Mouse (Mus musculus): ENCODE data around the gene Ston2. TPM values are rescaled to one million over a fixed set of nuclear protein-coding genes. Genes with fewer than 3 reads are reported as not detected.
A peak's percentile ranks its signal among the peaks of the same experiment; 100 is the strongest.
"Not testable (repeated sequence)": the region's sequence is repeated elsewhere in the genome, so short reads cannot be mapped to it uniquely, and the experiment has no call there.

Ston2 gene
- polyA plus RNA-seq, 1 experiment from 2014 or later = 11.1 TPM

GRCm38 (mm10) chr12:91765054-91765453 lies 23.1 kb downstream of the Ston2 start:
- Histone ChIP-seq H3K36me3 (no peaks in the 10 kb centered on the region), H3K4me3 (no peak overlapping the region), H3K4me2 (no peak overlapping the region), H3K27me3 (no peaks in the 10 kb centered on the region), H3K9me3 (no peaks in the 10 kb centered on the region), H3K9ac (no peak overlapping the region), H3K27ac (peak overlapping the region; percentile 48), H3K4me1 (peaks cover 34% of the 10 kb centered on the region)
- ATAC-seq (ENCODE audit: borderline replicate concordance, extremely low read depth, low FRiP score, low TSS enrichment) = no peak
- WGBS = 10% methylated on average over 2 of the region's 2 CpGs

GRCm38 (mm10) chr12:91764471-91764870 lies 23.7 kb downstream of the Ston2 start:
- WGBS = 40% methylated on average over 2 of the region's 2 CpGs
- no peak overlapping the region for H3K4me3 ChIP-seq
- no peak overlapping the region for H3K9ac ChIP-seq
- no peak overlapping the region for H3K4me2 ChIP-seq
- H3K9me3 ChIP-seq = no peaks in the 10 kb centered on the region
- 0 out of 2 replicates have a peak overlapping the region, but pooled peaks have one; percentile 48 for H3K27ac ChIP-seq
- no peaks in the 10 kb centered on the region for H3K27me3 ChIP-seq
- ATAC-seq (ENCODE audit: borderline replicate concordance, extremely low read depth, low FRiP score, low TSS enrichment) = 0 out of 2 replicates have a peak, but pooled peaks have one; percentile 27
- no peaks in the 10 kb centered on the region for H3K36me3 ChIP-seq
- peaks cover 32% of the 10 kb centered on the region for H3K4me1 ChIP-seq

GRCm38 (mm10) chr12:91759836-91760235 lies 28.4 kb downstream of the Ston2 start:
- H3K27me3 ChIP-seq = no peaks in the 10 kb centered on the region
- ATAC-seq (ENCODE audit: borderline replicate concordance, extremely low read depth, low FRiP score, low TSS enrichment) = no peak
- no peak overlapping the region for H3K4me3 ChIP-seq
- WGBS = 57% methylated on average over 3 of the region's 3 CpGs
- H3K36me3 ChIP-seq = no peaks in the 10 kb centered on the region
- H3K4me1 ChIP-seq = peaks cover 16% of the 10 kb centered on the region
- H3K4me2 ChIP-seq = no peak overlapping the region
- H3K9me3 ChIP-seq = no peaks in the 10 kb centered on the region
- no peak overlapping the region for H3K9ac ChIP-seq
- H3K27ac ChIP-seq = no peak overlapping the region

GRCm38 (mm10) chr12:91757854-91758562 lies 30.2 kb downstream of the Ston2 start:
- Histone ChIP-seq H3K4me2 (no peak overlapping the region), H3K27ac (no peak overlapping the region), H3K4me1 (0 out of 2 replicates have a peak, but pooled peaks cover 6% of the 10 kb centered on the region), H3K4me3 (no peak overlapping the region), H3K36me3 (no peaks in the 10 kb centered on the region), H3K9me3 (no peaks in the 10 kb centered on the region), H3K27me3 (no peaks in the 10 kb centered on the region), H3K9ac (no peak overlapping the region)
- ATAC-seq (ENCODE audit: borderline replicate concordance, extremely low read depth, low FRiP score, low TSS enrichment) = no peak
- 79% methylated on average over 13 of the region's 13 CpGs for WGBS

- no peak overlapping the region for H3K4me3 ChIP-seq
- no peak overlapping the region for H3K4me2 ChIP-seq
- no peaks in the 10 kb centered on the region for H3K27me3 ChIP-seq
- peak; percentile 77; the same call in 1 of the 2 replicates for ATAC-seq (ENCODE audit: borderline replicate concordance, extremely low read depth, low FRiP score, low TSS enrichment)
- H3K9ac ChIP-seq = no peak overlapping the region
- H3K9me3 ChIP-seq = no peaks in the 10 kb centered on the region
- no peaks in the 10 kb centered on the region for H3K36me3 ChIP-seq
- H3K27ac ChIP-seq = no peak overlapping the region
- WGBS = 29% methylated on average over 4 of the region's 5 CpGs
- 0 out of 2 replicates have a peak, but pooled peaks cover 6% of the 10 kb centered on the region for H3K4me1 ChIP-seq
These were observed 31.5 kb downstream of the Ston2 start for GRCm38 (mm10) chr12:91756562-91757166.

GRCm38 (mm10) chr12:91754606-91755005 lies 33.6 kb downstream of the Ston2 start:
- Histone ChIP-seq H3K4me1 (0 out of 2 replicates have a peak, but pooled peaks cover 6% of the 10 kb centered on the region), H3K9ac (no peak overlapping the region)
- ATAC-seq (ENCODE audit: borderline replicate concordance, extremely low read depth, low FRiP score, low TSS enrichment) = no peak

GRCm38 (mm10) chr12:91752711-91753110 lies 35.5 kb downstream of the Ston2 start:
- Histone ChIP-seq H3K36me3 (no peaks in the 10 kb centered on the region), H3K27ac (no peak overlapping the region), H3K4me1 (0 out of 2 replicates have a peak, but pooled peaks cover 6% of the 10 kb centered on the region), H3K27me3 (no peaks in the 10 kb centered on the region), H3K4me3 (no peak overlapping the region), H3K4me2 (no peak overlapping the region), H3K9me3 (no peaks in the 10 kb centered on the region), H3K9ac (no peak overlapping the region)
- no peak for ATAC-seq (ENCODE audit: borderline replicate concordance, extremely low read depth, low FRiP score, low TSS enrichment)
- 82% methylated on average over 5 of the region's 5 CpGs for WGBS

More at GRCm38 (mm10) chr12:91754606-91755005, 33.6 kb downstream of the Ston2 start:
- Histone ChIP-seq H3K27me3 (no peaks in the 10 kb centered on the region), H3K9me3 (no peaks in the 10 kb centered on the region), H3K4me3 (no peak overlapping the region), H3K4me2 (no peak overlapping the region), H3K27ac (no peak overlapping the region), H3K36me3 (no peaks in the 10 kb centered on the region)
- WGBS = 60% methylated on average over 6 of the region's 6 CpGs

GRCm38 (mm10) chr12:91751893-91752597 lies 36.1 kb downstream of the Ston2 start:
- H3K36me3 ChIP-seq = no peaks in the 10 kb centered on the region
- 83% methylated on average over 13 of the region's 13 CpGs for WGBS
- H3K27ac ChIP-seq = no peak overlapping the region
- no peak overlapping the region for H3K4me3 ChIP-seq
- H3K9ac ChIP-seq = no peak overlapping the region
- no peaks in the 10 kb centered on the region for H3K27me3 ChIP-seq
- no peaks in the 10 kb centered on the region for H3K9me3 ChIP-seq
- H3K4me1 ChIP-seq = 0 out of 2 replicates have a peak, but pooled peaks cover 4% of the 10 kb centered on the region
- no peak for ATAC-seq (ENCODE audit: borderline replicate concordance, extremely low read depth, low FRiP score, low TSS enrichment)
- H3K4me2 ChIP-seq = no peak overlapping the region

- no peaks in the 10 kb centered on the region for H3K36me3 ChIP-seq
- no peak overlapping the region for H3K27ac ChIP-seq
- H3K4me2 ChIP-seq = no peak overlapping the region
- WGBS = 69% methylated on average over 11 of the region's 11 CpGs
- H3K27me3 ChIP-seq = no peaks in the 10 kb centered on the region
- no peaks in the 10 kb centered on the region for H3K9me3 ChIP-seq
- no peak overlapping the region for H3K4me3 ChIP-seq
- H3K9ac ChIP-seq = no peak overlapping the region
- no peak for ATAC-seq (ENCODE audit: borderline replicate concordance, extremely low read depth, low FRiP score, low TSS enrichment)
- H3K4me1 ChIP-seq = peaks cover 7% of the 10 kb centered on the region; the same call in 1 of the 2 replicates
These were observed 38.5 kb downstream of the Ston2 start for GRCm38 (mm10) chr12:91749543-91750184.

- H3K9ac ChIP-seq = no peak overlapping the region
- peaks cover 7% of the 10 kb centered on the region; the same call in 1 of the 2 replicates for H3K4me1 ChIP-seq
- no peak overlapping the region for H3K4me2 ChIP-seq
- no peaks in the 10 kb centered on the region for H3K36me3 ChIP-seq
- no peak overlapping the region for H3K4me3 ChIP-seq
- H3K27ac ChIP-seq = no peak overlapping the region
- no peaks in the 10 kb centered on the region for H3K9me3 ChIP-seq
- WGBS = 58% methylated on average over 18 of the region's 18 CpGs
- 0 out of 2 replicates have a peak, but pooled peaks have one; percentile 8 for ATAC-seq (ENCODE audit: borderline replicate concordance, extremely low read depth, low FRiP score, low TSS enrichment)
- H3K27me3 ChIP-seq = no peaks in the 10 kb centered on the region
These were observed 39.8 kb downstream of the Ston2 start for GRCm38 (mm10) chr12:91748241-91748865.

GRCm38 (mm10) chr12:91746839-91747238 lies 41.3 kb downstream of the Ston2 start:
- H3K4me1 ChIP-seq; ATAC-seq (ENCODE audit: borderline replicate concordance, extremely low read depth, low FRiP score, low TSS enrichment); H3K9me3 ChIP-seq; H3K27ac ChIP-seq; H3K9ac ChIP-seq; H3K36me3 ChIP-seq; H3K4me3 ChIP-seq; H3K27me3 ChIP-seq; H3K4me2 ChIP-seq: not testable (repeated sequence)
- 95% methylated on average over 5 of the region's 5 CpGs for WGBS

Measured in lung, embryonic 15.5 days (tissue).